Mouse (Mus musculus) heart, adult 2 months (tissue): ENCODE measurements at regions not wholly inside any gene's neighbourhood (a gene's known extent, or its start where the extent isn't known, plus 50 kb on each side); places are given as distances from the start of the nearest gene placed in this dataset.

ENCODE experiments used
- DNase-seq, 2 experiments: peaks; one replicate each; pipeline ENCODE4 v3.0.0; 2021
- H3K27ac ChIP-seq: fragments of 200-600 bp; 2 replicates; pipeline ENCODE4 v1.8.1; 2022
- H3K27me3 ChIP-seq: fragments of 200-500 bp; 2 replicates; pipeline ENCODE4 v1.6.1; 2012; ENCODE audit warnings: mild to moderate bottlenecking, low read length, inconsistent platforms, mixed read lengths; ENCODE audit not compliant: control insufficient read depth, insufficient read depth
- H3K36me3 ChIP-seq: fragments of 200-500 bp; 2 replicates; pipeline ENCODE4 v1.6.1; 2012; ENCODE audit warnings: low read length, inconsistent platforms; ENCODE audit not compliant: control insufficient read depth, insufficient read depth
- H3K4me1 ChIP-seq: fragments of 200-500 bp; 2 replicates; pipeline ENCODE4 v1.6.1; 2011; ENCODE audit warnings: low read length; ENCODE audit not compliant: control insufficient read depth, insufficient read depth
- H3K4me3 ChIP-seq: fragments of 200-600 bp; 2 replicates; pipeline ENCODE4 v1.8.1; 2022
- H3K79me2 ChIP-seq: fragments of 200-500 bp; replicated peaks from 2 replicates; pipeline ENCODE4 v1.6.1; 2012; ENCODE audit warnings: mild to moderate bottlenecking, inconsistent platforms, low read length, moderate library complexity, mixed read lengths; ENCODE audit not compliant: control insufficient read depth, insufficient read depth
- H3K9ac ChIP-seq: fragments of 200-500 bp; 2 replicates; pipeline ENCODE4 v1.6.1; 2012; ENCODE audit warnings: low read depth, mild to moderate bottlenecking, control low read depth, inconsistent platforms, low read length, mixed read lengths
- CTCF ChIP-seq: fragments of 200-600 bp; IDR thresholded peaks from 2 replicates; pipeline ENCODE4 v1.8.1; 2022; ENCODE audit warnings: antibody characterized with exemption, mild to moderate bottlenecking, moderate library complexity
- EP300 ChIP-seq: fragments of 200-500 bp; IDR thresholded peaks from 2 replicates; pipeline ENCODE4 v1.6.1; 2011; ENCODE audit warnings: low read depth, low read length, control low read depth; ENCODE audit not compliant: insufficient read depth
- POLR2A ChIP-seq: fragments of 200-500 bp; IDR thresholded peaks from 2 replicates; pipeline ENCODE4 v1.6.1; 2011; ENCODE audit warnings: mild to moderate bottlenecking, low read depth, low read length, control low read depth; ENCODE audit not compliant: insufficient read depth
- WGBS: fragments of 180-500 bp; shearing (Covaris S2); methylation state at CpG from one replicate; pipeline ENCODE4 v1.1.7; 2018; 5-methylcytosine and 5-hydroxymethylcytosine counted together
- intact Hi-C: fragments of 180-260 bp; cut with DNase I; formaldehyde crosslinking; loops from one replicate; pipeline ENCODE4 v1.15.1; 2025

GRCm38 (mm10) chr14:25138485-25138884 is 320.5 kb upstream of the Zmiz1 start:
- TF ChIP-seq POLR2A (no peak), CTCF (no peak), EP300 (no peak)
- no peaks in the 10 kb centered on the region for H3K27me3 ChIP-seq
- DNase-seq, result peak; percentile 44 to 53
- no peaks in the 10 kb centered on the region for H3K36me3 ChIP-seq
- no peak overlapping the region for H3K27ac ChIP-seq
- peaks cover 3% of the 10 kb centered on the region for H3K4me1 ChIP-seq
- H3K79me2 ChIP-seq, result no peaks in the 10 kb centered on the region
- H3K9ac ChIP-seq, result no peak overlapping the region
- intact Hi-C loops, result no loop called here
- WGBS, result 27% methylated on average over 3 of the region's 3 CpGs
- H3K4me3 ChIP-seq, result no peak overlapping the region

GRCm38 (mm10) chr14:25141933-25142332 is 317.1 kb upstream of the Zmiz1 start:
- H3K36me3 ChIP-seq, result no peaks in the 10 kb centered on the region
- no peak overlapping the region for H3K4me3 ChIP-seq
- H3K27ac ChIP-seq, result no peak overlapping the region
- TF ChIP-seq EP300, result no peak
- whole genome bisulfite sequencing, result 54% methylated on average over 9 of the region's 9 CpGs
- no peak overlapping the region for H3K9ac ChIP-seq
- no peaks in the 10 kb centered on the region for H3K27me3 ChIP-seq
- DNase-seq, result no peak
- H3K79me2 ChIP-seq, result no peaks in the 10 kb centered on the region
- intact Hi-C loops, result no loop called here
- H3K4me1 ChIP-seq, result peaks cover 3% of the 10 kb centered on the region

GRCm38 (mm10) chr14:25143051-25143450 is 315.9 kb upstream of the Zmiz1 start:
- no peak overlapping the region for H3K27ac ChIP-seq
- H3K27me3 ChIP-seq, result no peaks in the 10 kb centered on the region
- no peaks in the 10 kb centered on the region for H3K36me3 ChIP-seq
- 89% methylated on average over 4 of the region's 4 CpGs for WGBS
- H3K79me2 ChIP-seq, result no peaks in the 10 kb centered on the region
- no peak for DNase-seq
- no peak overlapping the region for H3K4me3 ChIP-seq
- TF ChIP-seq EP300, result no peak
- intact Hi-C loops, result no loop called here
- H3K4me1 ChIP-seq, result peaks cover 3% of the 10 kb centered on the region
- no peak overlapping the region for H3K9ac ChIP-seq

- 87% methylated on average over 2 of the region's 2 CpGs for WGBS
Observed at GRCm38 (mm10) chr14:25147731-25148130, 311.3 kb upstream of the Zmiz1 start.

GRCm38 (mm10) chr14:25150968-25151367 is 308.0 kb upstream of the Zmiz1 start:
- Histone ChIP-seq H3K27ac (no peak overlapping the region), H3K79me2 (no peaks in the 10 kb centered on the region), H3K4me3 (no peak overlapping the region), H3K27me3 (no peaks in the 10 kb centered on the region), H3K36me3 (no peaks in the 10 kb centered on the region), H3K4me1 (no peaks in the 10 kb centered on the region; the same call in 1 of the 2 replicates), H3K9ac (no peak overlapping the region)
- no peak for DNase-seq
- WGBS, result 83% methylated on average over 1 of the region's 1 CpGs
- intact Hi-C loops, result no loop called here
- no peak for TF ChIP-seq CTCF
- no peak for TF ChIP-seq EP300
- TF ChIP-seq POLR2A, result no peak

More at GRCm38 (mm10) chr14:25147731-25148130, 311.3 kb upstream of the Zmiz1 start:
- no peak for TF ChIP-seq CTCF
- TF ChIP-seq EP300, result no peak
- no peak for TF ChIP-seq POLR2A
- Histone ChIP-seq H3K36me3 (no peaks in the 10 kb centered on the region), H3K27ac (no peak overlapping the region), H3K9ac (no peak overlapping the region), H3K79me2 (no peaks in the 10 kb centered on the region), H3K27me3 (no peaks in the 10 kb centered on the region), H3K4me1 (no peaks in the 10 kb centered on the region), H3K4me3 (no peak overlapping the region)
- intact Hi-C loops, result no loop called here
- no peak for DNase-seq

- Histone ChIP-seq H3K27ac (no peak overlapping the region), H3K4me3 (no peak overlapping the region), H3K79me2 (no peaks in the 10 kb centered on the region), H3K27me3 (no peaks in the 10 kb centered on the region), H3K36me3 (no peaks in the 10 kb centered on the region), H3K9ac (no peak overlapping the region), H3K4me1 (no peaks in the 10 kb centered on the region; the same call in 1 of the 2 replicates)
- DNase-seq, result no peak
- WGBS, result 86% methylated on average over 2 of the region's 2 CpGs
- intact Hi-C loops, result no loop called here
- no peak for TF ChIP-seq EP300
- no peak for TF ChIP-seq POLR2A
- TF ChIP-seq CTCF, result no peak
Observed at GRCm38 (mm10) chr14:25151485-25151884, 307.5 kb upstream of the Zmiz1 start.

GRCm38 (mm10) chr14:25153573-25153972 is 305.4 kb upstream of the Zmiz1 start:
- Histone ChIP-seq H3K9ac (no peak overlapping the region), H3K27me3 (no peaks in the 10 kb centered on the region), H3K4me3 (no peak overlapping the region), H3K79me2 (no peaks in the 10 kb centered on the region), H3K4me1 (peaks cover 2% of the 10 kb centered on the region; the same call in 1 of the 2 replicates), H3K36me3 (no peaks in the 10 kb centered on the region), H3K27ac (no peak overlapping the region)
- intact Hi-C loops, result no loop called here
- WGBS, result 72% methylated on average over 4 of the region's 4 CpGs
- no peak for DNase-seq
- no peak for TF ChIP-seq EP300
- no peak for TF ChIP-seq CTCF
- no peak for TF ChIP-seq POLR2A
